Mouse (Mus musculus) heart, adult 8-10 months (tissue): ENCODE data around the gene Xrcc5. TPM values are rescaled to one million over a fixed set of nuclear protein-coding genes. Genes with fewer than 3 reads are reported as not detected.

Experiments used
- total RNA-seq, 4 experiments: library from RNA; stranded (reverse); gene quantifications; 2 replicates each; pipeline ENCODE4 v1.2.4; 2022

Gene Xrcc5
- total RNA-seq, 4 experiments from 2014 or later = 17.7 to 19.4 (median 19.3) TPM

Other genes starting within 250 kb of the Xrcc5 start
- gene Mreg, start 95.1 kb upstream of the Xrcc5 start, total RNA-seq = 10 to 100 TPM; 33.3 to 40.4 (median 37.5) TPM
- 10 to 100 TPM in 3 of 4 experiments, 1 to 10 TPM in 1; 9.5 to 12.4 (median 12.2) TPM for gene Pecr, start 23.1 kb upstream of the Xrcc5 start, total RNA-seq
- not detected for gene Tmem169, start 23.1 kb upstream of the Xrcc5 start, total RNA-seq
- not detected for gene March4, start 229.5 kb downstream of the Xrcc5 start, total RNA-seq